Mouse (Mus musculus) stomach, embryonic 16.5 days (tissue): ENCODE data around the gene Xpo4. TPM values are rescaled to one million over a fixed set of nuclear protein-coding genes. Genes with fewer than 3 reads are reported as not detected.

Experiments
- ATAC-seq: fragments of 200-750 bp; cut with Nextera tagmentation; 2 replicates; pipeline ENCODE4 v1.8.0; 2017; ENCODE audit warnings: moderate number of reproducible peaks, moderate TSS enrichment; ENCODE audit not compliant: insufficient read depth, low FRiP score
- H3K27ac ChIP-seq: fragments of 300-500 bp; sonication (generic); 2 replicates; pipeline ENCODE4 v1.5.1; 2014; ENCODE audit warnings: low read length
- H3K27me3 ChIP-seq: fragments of 300-500 bp; sonication (generic); 2 replicates; pipeline ENCODE4 v1.6.1; 2014; ENCODE audit warnings: low read length, control low read depth, mixed read lengths; ENCODE audit not compliant: control insufficient read depth, insufficient read depth
- H3K36me3 ChIP-seq: fragments of 300-500 bp; sonication (generic); 2 replicates; pipeline ENCODE4 v1.6.1; 2014; ENCODE audit warnings: low read length; ENCODE audit not compliant: control insufficient read depth, insufficient read depth
- H3K4me1 ChIP-seq: fragments of 300-500 bp; sonication (generic); 2 replicates; pipeline ENCODE4 v1.6.1; 2014; ENCODE audit warnings: low read length, control low read depth, mixed read lengths; ENCODE audit not compliant: control insufficient read depth, insufficient read depth
- H3K4me2 ChIP-seq: fragments of 300-500 bp; sonication (generic); 2 replicates; pipeline ENCODE4 v1.6.1; 2014; ENCODE audit warnings: low read depth, low read length, mixed read lengths
- H3K4me3 ChIP-seq: fragments of 300-500 bp; sonication (generic); replicated peaks from 2 replicates; pipeline ENCODE4 v1.5.1; 2014; ENCODE audit warnings: mild to moderate bottlenecking, low read length
- H3K9ac ChIP-seq: fragments of 300-500 bp; sonication (generic); 2 replicates; pipeline ENCODE4 v1.6.1; 2014; ENCODE audit warnings: low read length
- H3K9me3 ChIP-seq: fragments of 300-500 bp; sonication (generic); replicated peaks from 2 replicates; pipeline ENCODE4 v1.6.1; 2016; ENCODE audit warnings: low read length, control low read depth; ENCODE audit not compliant: control insufficient read depth
- WGBS: fragments of 180-500 bp; shearing (Covaris S2); extraction: QIAGEN DNeasy Blood & Tissue Kit; methylation state at CpG from one replicate; pipeline ENCODE4 v1.1.7; 2014; 5-methylcytosine and 5-hydroxymethylcytosine counted together
- polyA plus RNA-seq: library from polyadenylated mRNA; unstranded; fragments of >200 nt; fragmentation: Nextera tagmentation; extraction: Ambion mirVana; gene quantifications from 2 replicates; pipeline ENCODE4 v1.2.1, GENCODE M21; 2015

The Xpo4 gene
- polyA plus RNA-seq, 1 experiment from 2014 or later, result 18.6 TPM

- peak; percentile 71 for ATAC-seq
- WGBS, result 60% methylated on average over 12 of the region's 12 CpGs
- no peaks in the 10 kb centered on the region for H3K9me3 ChIP-seq
- H3K9ac ChIP-seq, result no peak overlapping the region
- H3K4me3 ChIP-seq, result no peak overlapping the region
- peaks cover 9% of the 10 kb centered on the region for H3K4me1 ChIP-seq
- H3K4me2 ChIP-seq, result no peak overlapping the region
- H3K36me3 ChIP-seq, result no peaks in the 10 kb centered on the region
- H3K27ac ChIP-seq, result no peak overlapping the region; the same call in 1 of the 2 replicates
- no peaks in the 10 kb centered on the region for H3K27me3 ChIP-seq
Measured at GRCm38 (mm10) chr14:57701915-57702477, 36.8 kb upstream of the Xpo4 start.

GRCm38 (mm10) chr14:57699461-57699970, 34.3 kb upstream of the Xpo4 start:
- Histone ChIP-seq H3K4me2 (no peak overlapping the region), H3K4me1 (peaks cover 4% of the 10 kb centered on the region; the same call in 1 of the 2 replicates), H3K4me3 (no peak overlapping the region), H3K27ac (no peak overlapping the region), H3K36me3 (peaks cover 17% of the 10 kb centered on the region; the same call in 1 of the 2 replicates), H3K9ac (no peak overlapping the region), H3K9me3 (no peaks in the 10 kb centered on the region), H3K27me3 (no peaks in the 10 kb centered on the region)
- 94% methylated on average over 33 of the region's 33 CpGs for WGBS
- no peak for ATAC-seq

- Histone ChIP-seq H3K27me3 (no peaks in the 10 kb centered on the region), H3K27ac (no peak overlapping the region), H3K36me3 (peaks cover 20% of the 10 kb centered on the region), H3K4me1 (peaks cover 4% of the 10 kb centered on the region; the same call in 1 of the 2 replicates), H3K4me3 (no peak overlapping the region), H3K9me3 (no peaks in the 10 kb centered on the region), H3K4me2 (no peak overlapping the region), H3K9ac (no peak overlapping the region)
- WGBS, result 82% methylated on average over 10 of the region's 10 CpGs
- no peak for ATAC-seq
Measured at GRCm38 (mm10) chr14:57699016-57699415, 33.8 kb upstream of the Xpo4 start.

GRCm38 (mm10) chr14:57696066-57696465, 30.8 kb upstream of the Xpo4 start:
- H3K36me3 ChIP-seq, result peaks cover 20% of the 10 kb centered on the region
- WGBS, result 91% methylated on average over 15 of the region's 15 CpGs
- H3K4me2 ChIP-seq, result no peak overlapping the region
- no peak overlapping the region for H3K9ac ChIP-seq
- no peaks in the 10 kb centered on the region for H3K27me3 ChIP-seq
- ATAC-seq, result no peak
- H3K9me3 ChIP-seq, result no peaks in the 10 kb centered on the region
- H3K27ac ChIP-seq, result no peak overlapping the region
- no peaks in the 10 kb centered on the region for H3K4me1 ChIP-seq
- H3K4me3 ChIP-seq, result no peak overlapping the region

GRCm38 (mm10) chr14:57695550-57695949, 30.3 kb upstream of the Xpo4 start:
- no peaks in the 10 kb centered on the region for H3K9me3 ChIP-seq
- no peak overlapping the region for H3K4me3 ChIP-seq
- no peaks in the 10 kb centered on the region for H3K4me1 ChIP-seq
- H3K27me3 ChIP-seq, result no peaks in the 10 kb centered on the region
- WGBS, result 88% methylated on average over 8 of the region's 8 CpGs
- no peak overlapping the region for H3K27ac ChIP-seq
- no peak for ATAC-seq
- no peak overlapping the region for H3K4me2 ChIP-seq
- no peak overlapping the region for H3K9ac ChIP-seq
- peaks cover 20% of the 10 kb centered on the region for H3K36me3 ChIP-seq

- Histone ChIP-seq H3K4me3 (no peak overlapping the region), H3K4me2 (no peak overlapping the region), H3K27me3 (no peaks in the 10 kb centered on the region), H3K36me3 (peaks cover 20% of the 10 kb centered on the region), H3K4me1 (no peaks in the 10 kb centered on the region), H3K9ac (no peak overlapping the region), H3K9me3 (no peaks in the 10 kb centered on the region), H3K27ac (no peak overlapping the region)
- ATAC-seq, result no peak
- 81% methylated on average over 16 of the region's 16 CpGs for WGBS
Measured at GRCm38 (mm10) chr14:57694246-57694645, 29.0 kb upstream of the Xpo4 start.

- no peak overlapping the region for H3K4me2 ChIP-seq
- H3K36me3 ChIP-seq, result peaks cover 20% of the 10 kb centered on the region
- ATAC-seq, result no peak
- no peak overlapping the region for H3K27ac ChIP-seq
- WGBS, result 87% methylated on average over 17 of the region's 17 CpGs
- H3K9me3 ChIP-seq, result no peaks in the 10 kb centered on the region
- no peaks in the 10 kb centered on the region for H3K27me3 ChIP-seq
- H3K9ac ChIP-seq, result no peak overlapping the region
- H3K4me1 ChIP-seq, result no peaks in the 10 kb centered on the region
- H3K4me3 ChIP-seq, result no peak overlapping the region
Measured at GRCm38 (mm10) chr14:57692517-57693130, 27.4 kb upstream of the Xpo4 start.

GRCm38 (mm10) chr14:57691316-57691715, 26.1 kb upstream of the Xpo4 start:
- no peak overlapping the region for H3K4me2 ChIP-seq
- 93% methylated on average over 24 of the region's 24 CpGs for WGBS
- H3K9me3 ChIP-seq, result no peaks in the 10 kb centered on the region
- no peak for ATAC-seq
- H3K36me3 ChIP-seq, result peaks cover 16% of the 10 kb centered on the region
- H3K4me3 ChIP-seq, result no peak overlapping the region
- H3K9ac ChIP-seq, result no peak overlapping the region
- no peaks in the 10 kb centered on the region for H3K27me3 ChIP-seq
- H3K4me1 ChIP-seq, result no peaks in the 10 kb centered on the region
- H3K27ac ChIP-seq, result no peak overlapping the region

- WGBS, result 84% methylated on average over 8 of the region's 8 CpGs
- H3K4me1 ChIP-seq, result no peaks in the 10 kb centered on the region
- no peaks in the 10 kb centered on the region for H3K27me3 ChIP-seq
- H3K4me3 ChIP-seq, result no peak overlapping the region
- H3K27ac ChIP-seq, result no peak overlapping the region
- H3K36me3 ChIP-seq, result peaks cover 10% of the 10 kb centered on the region
- ATAC-seq, result no peak
- H3K4me2 ChIP-seq, result no peak overlapping the region
- H3K9ac ChIP-seq, result no peak overlapping the region
- no peaks in the 10 kb centered on the region for H3K9me3 ChIP-seq
Measured at GRCm38 (mm10) chr14:57690681-57691080, 25.5 kb upstream of the Xpo4 start.
